15 mouse cellular contexts compared by ENCODE assay signal in genomic region chr9:41053478-41053877, GRCm38 (mm10). TPM values are rescaled to one million over a fixed set of nuclear protein-coding genes. Genes with fewer than 3 reads are reported as not detected.
"Had no signal": no experiment of that assay in that cellular context is flagged by ENCODE, and none has a peak within 500 bp of the region (broad histone marks: within the 10 kb centered on the region; RNA-seq: fewer than 3 reads in every experiment).

No protein-coding gene starts in this region.

- DNase-seq: kidney, adult 8-10 months; kidney, postnatal 25 days; lung, adult 2 months; lung, postnatal 36 days; retina, postnatal 1 day; thymus, adult 2 months; thymus, postnatal 25 days had no signal

- H3K36me3 ChIP-seq: limb, embryonic 10.5 days; liver, embryonic 15.5 days; midbrain, embryonic 10.5 days; neural tube, embryonic 12.5 days; stomach, embryonic 15.5 days had no signal

- H3K9me3 ChIP-seq: limb, embryonic 10.5 days; liver, embryonic 15.5 days; midbrain, embryonic 10.5 days; neural tube, embryonic 12.5 days; stomach, embryonic 15.5 days had no signal

- H3K9ac ChIP-seq: liver, embryonic 15.5 days; neural tube, embryonic 12.5 days; stomach, embryonic 15.5 days had no signal

- H3K27ac ChIP-seq: limb, embryonic 10.5 days; liver, embryonic 15.5 days; midbrain, embryonic 10.5 days; neural tube, embryonic 12.5 days; stomach, embryonic 15.5 days had no signal

- H3K4me2 ChIP-seq: liver, embryonic 11.5 days; liver, embryonic 15.5 days; neural tube, embryonic 12.5 days; stomach, embryonic 15.5 days had no signal

- H3K4me3 ChIP-seq: limb, embryonic 10.5 days; liver, embryonic 15.5 days; midbrain, embryonic 10.5 days; neural tube, embryonic 12.5 days; stomach, embryonic 15.5 days had no signal

- H3K27me3 ChIP-seq: liver, embryonic 15.5 days; neural tube, embryonic 12.5 days; stomach, embryonic 15.5 days had no signal

- ATAC-seq: lung, postnatal 0 days had no signal

- H3K4me1 ChIP-seq: limb, embryonic 10.5 days; stomach, embryonic 15.5 days had no signal

RNA-seq across cellular contexts. Expression of gene Crtam, which starts 49.0 kb away (rescaled TPM):
- total RNA-seq: megakaryocyte progenitor cell, adult 5-6 weeks had no signal
- polyA plus RNA-seq: liver, embryonic 15.5 days; midbrain, embryonic 10.5 days; neural tube, embryonic 12.5 days; stomach, embryonic 15.5 days had no signal
